Mouse (Mus musculus) kidney, adult 10 weeks (tissue): ENCODE measurements around the gene Arl5a. TPM values are rescaled to one million over a fixed set of nuclear protein-coding genes. Genes with fewer than 3 reads are reported as not detected.

ENCODE experiments used
- polyA plus RNA-seq: library from polyadenylated mRNA; stranded (reverse); fragments of 350-450 nt; fragmentation: Illumina TruSeq; extraction: RNeasy Lipid Tissue Mini Kit (QIAGEN cat#74804); gene quantifications from one replicate; pipeline ENCODE4 v1.2.3, GENCODE M21; 2014; ENCODE audit warnings: low read depth, low replicate concordance

The Arl5a gene
- 153 TPM for polyA plus RNA-seq

DNA sequence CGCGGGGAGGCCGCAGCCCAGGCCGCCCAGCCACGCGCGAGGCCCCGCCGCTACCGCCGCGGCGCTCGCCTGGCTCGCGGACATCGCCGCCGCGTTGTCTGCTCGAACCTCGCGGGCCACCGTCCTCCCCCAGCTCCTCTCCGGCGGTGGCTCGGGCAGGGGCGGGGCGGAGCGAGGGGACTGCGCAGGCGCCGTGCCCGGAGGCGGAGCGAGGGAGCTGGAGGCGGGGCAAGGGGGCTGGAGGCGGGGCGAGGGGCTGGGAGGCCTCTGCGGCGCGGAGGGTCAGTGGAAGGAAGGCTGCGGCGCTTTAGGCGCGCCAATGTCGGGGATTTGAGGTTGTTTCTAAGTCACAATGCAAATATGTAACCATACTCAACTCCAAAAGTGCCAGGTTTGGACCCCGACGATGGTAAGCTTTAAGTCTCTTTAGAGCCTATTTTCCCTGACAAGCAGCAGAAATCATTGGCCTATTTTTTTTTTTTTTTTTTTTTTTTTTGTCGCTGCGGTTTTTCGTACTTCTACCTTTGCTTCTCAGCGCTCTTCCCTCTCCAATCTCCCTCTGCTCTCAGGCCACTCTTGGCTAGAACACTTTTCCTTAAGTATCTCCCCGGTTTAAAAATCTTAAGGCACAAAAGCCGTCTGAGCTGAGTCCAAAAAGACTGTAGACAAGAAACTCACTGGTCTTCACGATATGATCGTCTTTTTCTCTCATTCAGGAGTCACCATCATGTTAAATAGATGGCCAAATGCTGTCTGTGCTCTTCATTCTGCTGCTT is at the start of gene Arl5a:
Gene Arl5a, minus strand, starts transcription at position 155 of the 776 bp plus-strand sequence.

DNA sequence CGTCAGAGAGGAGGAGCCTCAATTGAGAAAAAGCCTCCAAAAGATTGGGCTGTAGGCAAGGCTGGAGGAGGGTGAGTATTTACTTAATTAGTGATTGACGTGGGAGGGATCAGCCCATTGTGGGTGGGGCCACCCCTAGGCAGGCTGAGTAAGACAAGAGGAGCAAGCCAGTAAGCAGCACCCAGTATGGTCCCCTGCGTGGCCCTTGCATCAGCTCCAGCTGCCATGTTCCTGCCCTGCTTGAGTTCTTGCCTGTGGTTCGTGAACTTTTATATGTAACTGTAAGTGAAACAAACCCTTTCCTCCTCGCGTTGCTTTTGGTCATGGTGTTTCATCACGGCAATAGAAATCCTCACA is 46.3 kb downstream of the Arl5a start, which contains the start of gene Neb:
Gene Neb, minus strand, starts transcription at position 27 of the 357 bp plus-strand sequence.

Other genes with a start within 250 kb of the Arl5a start
- gene Neb, start 46.4 kb downstream of the Arl5a start, polyA plus RNA-seq, result 0.36 TPM